Mouse (Mus musculus): ENCODE data around the gene Nlrp9a. TPM values are rescaled to one million over a fixed set of nuclear protein-coding genes. Genes with fewer than 3 reads are reported as not detected.
"Not testable (repeated sequence)": the region's sequence is repeated elsewhere in the genome, so short reads cannot be mapped to it uniquely, and the experiment has no call there.

Nlrp9a gene
- not detected in 2 replicates for polyA plus RNA-seq (2015; fragmentation: Nextera tagmentation; extraction: Ambion mirVana)

DNA sequence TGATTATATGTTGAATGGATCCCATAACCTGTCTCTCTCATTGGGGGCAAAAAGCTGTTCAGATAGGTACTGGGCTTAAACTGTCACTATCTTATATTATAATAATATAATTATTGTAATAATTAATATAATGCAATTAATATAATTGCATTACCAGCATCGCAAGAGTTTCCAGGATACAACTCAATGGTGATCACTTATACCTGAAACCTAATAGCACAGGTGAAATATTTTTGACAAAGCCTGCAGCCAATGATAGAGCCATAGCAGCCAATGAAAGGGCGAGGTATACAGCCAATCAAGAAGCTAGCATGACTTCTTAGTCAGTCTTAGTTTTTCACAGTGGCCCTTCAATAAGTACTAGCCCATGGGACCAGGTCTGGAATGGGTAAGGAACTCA lies at the start of gene Nlrp9a:
Gene Nlrp9a (plus strand): TSS at position 301 of the 400 bp plus-strand sequence.
- 72% methylated on average over 2 of the region's 2 CpGs for WGBS
- ATAC-seq; H3K4me2 ChIP-seq (ENCODE audit: low read length): not testable (repeated sequence)

DNA sequence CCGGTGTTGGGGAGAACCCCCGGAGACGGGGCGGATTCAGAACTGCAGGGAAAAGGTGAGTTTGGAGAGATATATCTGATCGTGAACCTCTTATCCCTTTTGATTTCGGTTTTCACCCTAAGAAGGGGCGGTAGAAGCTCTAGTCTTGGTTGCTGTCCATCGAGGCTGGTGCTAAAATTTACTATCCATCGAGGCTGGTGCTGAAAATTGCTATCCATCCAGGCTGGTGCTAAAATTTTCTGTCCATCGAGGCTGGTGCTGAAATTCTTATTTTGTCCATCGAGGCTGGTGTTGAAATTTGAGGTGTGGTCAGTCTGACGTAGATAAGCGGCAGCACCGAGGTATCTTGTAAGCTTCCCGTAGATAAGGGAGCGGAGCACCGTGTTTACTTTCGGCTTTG lies 45.3 kb upstream of the Nlrp9a start:
- not testable (repeated sequence) for H3K4me2 ChIP-seq (ENCODE audit: low read length); H3K36me3 ChIP-seq (ENCODE audit: control insufficient read depth, insufficient read depth, low read length); H3K9me3 ChIP-seq (ENCODE audit: control insufficient read depth, low read length); ATAC-seq; H3K4me1 ChIP-seq (ENCODE audit: control insufficient read depth, insufficient read depth, low read depth, low read length); H3K27me3 ChIP-seq (replicated peaks; ENCODE audit: control insufficient read depth, insufficient read depth, low read length); H3K27ac ChIP-seq (ENCODE audit: low read depth, low read length); H3K9ac ChIP-seq (ENCODE audit: low read depth, low read length); H3K4me3 ChIP-seq (ENCODE audit: low read length)
- WGBS = 87% methylated on average over 18 of the region's 18 CpGs

More for the DNA sequence above, at the start of gene Nlrp9a:
- H3K4me3 ChIP-seq (ENCODE audit: low read length); H3K9me3 ChIP-seq (ENCODE audit: control insufficient read depth, low read length); H3K27ac ChIP-seq (ENCODE audit: low read depth, low read length); H3K27me3 ChIP-seq (replicated peaks; ENCODE audit: control insufficient read depth, insufficient read depth, low read length); H3K4me1 ChIP-seq (ENCODE audit: control insufficient read depth, insufficient read depth, low read depth, low read length); H3K36me3 ChIP-seq (ENCODE audit: control insufficient read depth, insufficient read depth, low read length); H3K9ac ChIP-seq (ENCODE audit: low read depth, low read length): not testable (repeated sequence)

DNA sequence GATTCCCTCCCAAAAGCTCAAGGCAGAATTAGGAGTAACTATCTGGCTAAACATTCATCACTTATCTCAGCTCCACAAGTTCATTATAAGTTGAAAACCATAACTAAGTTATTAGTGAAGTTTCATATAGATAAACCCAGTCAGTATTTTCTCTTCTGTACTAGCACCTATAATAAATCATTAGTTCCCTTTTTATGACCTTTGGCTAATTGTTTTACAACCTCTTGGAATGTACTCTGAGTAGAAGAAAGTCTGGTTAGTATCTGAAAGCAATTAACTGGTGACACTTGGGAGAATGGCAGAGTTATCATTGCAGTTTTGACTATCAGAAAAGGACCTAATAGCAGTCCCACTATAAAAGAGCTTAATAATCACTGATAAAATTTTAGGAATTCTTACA lies 54.3 kb downstream of the Nlrp9a start:
- Histone ChIP-seq H3K27ac (ENCODE audit: low read depth, low read length) (no peak overlapping the region), H3K27me3 (replicated peaks; ENCODE audit: control insufficient read depth, insufficient read depth, low read length) (no peaks in the 10 kb centered on the region), H3K9ac (ENCODE audit: low read depth, low read length) (no peak overlapping the region), H3K4me3 (ENCODE audit: low read length) (no peak overlapping the region), H3K4me1 (ENCODE audit: control insufficient read depth, insufficient read depth, low read depth, low read length) (no peaks in the 10 kb centered on the region), H3K9me3 (ENCODE audit: control insufficient read depth, low read length) (no peaks in the 10 kb centered on the region), H3K4me2 (ENCODE audit: low read length) (no peak overlapping the region), H3K36me3 (ENCODE audit: control insufficient read depth, insufficient read depth, low read length) (no peaks in the 10 kb centered on the region)
- no peak for ATAC-seq

DNA sequence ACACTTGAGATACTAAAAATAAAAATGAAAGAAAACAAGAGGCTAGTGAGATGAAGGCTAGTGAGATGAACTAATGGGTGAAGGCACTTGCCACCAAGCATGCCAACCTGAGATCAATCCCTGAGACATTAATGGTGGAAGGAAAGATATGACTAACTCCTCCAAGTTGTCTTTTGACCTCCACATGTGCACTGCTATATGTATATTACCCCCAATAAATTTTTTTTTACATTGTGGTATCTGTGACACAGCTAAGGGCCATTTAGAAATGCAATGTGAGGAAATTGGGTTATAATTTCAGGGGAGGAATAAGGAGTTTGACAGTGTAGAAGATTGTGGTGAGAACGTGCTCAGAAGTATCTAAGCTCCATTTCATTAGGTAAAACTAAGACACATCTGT lies 55.0 kb downstream of the Nlrp9a start:
- Histone ChIP-seq H3K27me3 (replicated peaks; ENCODE audit: control insufficient read depth, insufficient read depth, low read length) (no peaks in the 10 kb centered on the region), H3K27ac (ENCODE audit: low read depth, low read length) (no peak overlapping the region), H3K4me1 (ENCODE audit: control insufficient read depth, insufficient read depth, low read depth, low read length) (no peaks in the 10 kb centered on the region), H3K36me3 (ENCODE audit: control insufficient read depth, insufficient read depth, low read length) (no peaks in the 10 kb centered on the region), H3K9ac (ENCODE audit: low read depth, low read length) (no peak overlapping the region), H3K9me3 (ENCODE audit: control insufficient read depth, low read length) (no peaks in the 10 kb centered on the region), H3K4me2 (ENCODE audit: low read length) (no peak overlapping the region), H3K4me3 (ENCODE audit: low read length) (no peak overlapping the region)
- WGBS = 79% methylated on average over 1 of the region's 1 CpGs
- no peak for ATAC-seq

DNA sequence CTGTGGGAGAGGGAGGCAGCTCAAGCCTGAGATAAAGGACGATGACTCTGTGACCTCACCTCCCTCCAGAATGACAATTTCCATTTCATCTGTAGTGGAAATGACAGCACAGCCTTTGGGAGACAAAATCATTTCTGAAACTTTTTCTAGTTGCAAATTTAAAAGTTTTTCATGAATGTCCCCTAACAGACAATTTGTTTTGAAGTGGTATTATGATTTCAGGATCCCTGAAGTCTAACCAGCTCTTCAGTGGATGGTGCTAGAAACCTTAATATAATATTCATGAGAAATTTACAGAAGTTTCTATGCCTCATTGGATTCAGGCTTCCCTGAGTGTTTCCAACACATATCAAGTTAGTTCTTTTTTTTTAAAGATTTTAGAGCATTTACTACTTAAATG lies 83.5 kb downstream of the Nlrp9a start, which contains the start of gene Vmn1r185:
Gene Vmn1r185 (minus strand): TSS at position 101 of the 400 bp plus-strand sequence.
- not testable (repeated sequence) for H3K4me3 ChIP-seq (ENCODE audit: low read length); H3K36me3 ChIP-seq (ENCODE audit: control insufficient read depth, insufficient read depth, low read length); H3K4me1 ChIP-seq (ENCODE audit: control insufficient read depth, insufficient read depth, low read depth, low read length); H3K27me3 ChIP-seq (replicated peaks; ENCODE audit: control insufficient read depth, insufficient read depth, low read length); H3K4me2 ChIP-seq (ENCODE audit: low read length); ATAC-seq; H3K9me3 ChIP-seq (ENCODE audit: control insufficient read depth, low read length); H3K27ac ChIP-seq (ENCODE audit: low read depth, low read length); H3K9ac ChIP-seq (ENCODE audit: low read depth, low read length)
- 82% methylated on average over 1 of the region's 1 CpGs for WGBS

Small RNA genes within 50 kb of the gene (microRNA-seq; reads per million reads assigned to microRNA genes)
- not detected for gene Gm25947

Other genes with a start within 250 kb of the Nlrp9a start
- gene Cyp2a4, start 227.9 kb upstream of the Nlrp9a start, polyA plus RNA-seq (2015; fragmentation: Nextera tagmentation; extraction: Ambion mirVana) = not detected in 2 replicates
- gene Nlrp9c, start 131.3 kb upstream of the Nlrp9a start, polyA plus RNA-seq (2015; fragmentation: Nextera tagmentation; extraction: Ambion mirVana) = not detected in 2 replicates
- not detected in 2 replicates for gene Nlrp4a, start 99.9 kb upstream of the Nlrp9a start, polyA plus RNA-seq (2015; fragmentation: Nextera tagmentation; extraction: Ambion mirVana)
- gene Vmn1r185, start 83.4 kb downstream of the Nlrp9a start, polyA plus RNA-seq (2015; fragmentation: Nextera tagmentation; extraction: Ambion mirVana) = not detected in 2 replicates
- not detected in 2 replicates for gene Cyp2b23, start 151.4 kb downstream of the Nlrp9a start, polyA plus RNA-seq (2015; fragmentation: Nextera tagmentation; extraction: Ambion mirVana)
- 0.66 and 0.75 TPM in 2 replicates for gene Cyp2b19, start 222.1 kb downstream of the Nlrp9a start, polyA plus RNA-seq (2015; fragmentation: Nextera tagmentation; extraction: Ambion mirVana)

All from hindbrain, embryonic 16.5 days (tissue).